Mouse (Mus musculus) adrenal gland, postnatal 10 days (tissue): ENCODE results near the gene Nkpd1. TPM values are rescaled to one million over a fixed set of nuclear protein-coding genes. Genes with fewer than 3 reads are reported as not detected.

Experiments used
- DNase-seq: peaks from one replicate; pipeline ENCODE4 v3.0.0; 2021; ENCODE audit warnings: mixed read lengths
- total RNA-seq, 2 experiments: library from RNA; stranded (reverse); gene quantifications; 2 replicates each; pipeline ENCODE4 v1.2.3; 2021

Gene Nkpd1
- total RNA-seq, 2 experiments from 2014 or later, result 0.18 to 0.21 TPM

DNA sequence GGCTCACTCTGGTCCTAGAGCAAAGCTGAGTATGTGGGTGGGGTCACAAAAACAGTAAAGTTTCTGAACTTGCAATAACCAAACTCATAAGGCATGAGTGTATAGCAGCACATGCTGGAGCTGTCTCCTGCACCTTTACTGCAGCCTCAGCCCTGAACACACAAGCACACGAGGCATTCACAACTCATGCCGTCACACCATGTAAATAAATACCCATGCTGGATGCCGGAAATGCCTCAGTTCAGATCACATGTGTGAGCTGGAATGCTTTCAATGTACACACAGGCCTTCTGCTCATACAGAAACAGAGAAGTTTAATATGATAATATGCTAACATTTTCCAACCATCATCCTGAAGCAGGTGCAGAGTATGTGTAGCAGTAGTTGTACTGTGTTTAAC is 28.4 kb downstream of the Nkpd1 start:
- no peak for DNase-seq

DNA sequence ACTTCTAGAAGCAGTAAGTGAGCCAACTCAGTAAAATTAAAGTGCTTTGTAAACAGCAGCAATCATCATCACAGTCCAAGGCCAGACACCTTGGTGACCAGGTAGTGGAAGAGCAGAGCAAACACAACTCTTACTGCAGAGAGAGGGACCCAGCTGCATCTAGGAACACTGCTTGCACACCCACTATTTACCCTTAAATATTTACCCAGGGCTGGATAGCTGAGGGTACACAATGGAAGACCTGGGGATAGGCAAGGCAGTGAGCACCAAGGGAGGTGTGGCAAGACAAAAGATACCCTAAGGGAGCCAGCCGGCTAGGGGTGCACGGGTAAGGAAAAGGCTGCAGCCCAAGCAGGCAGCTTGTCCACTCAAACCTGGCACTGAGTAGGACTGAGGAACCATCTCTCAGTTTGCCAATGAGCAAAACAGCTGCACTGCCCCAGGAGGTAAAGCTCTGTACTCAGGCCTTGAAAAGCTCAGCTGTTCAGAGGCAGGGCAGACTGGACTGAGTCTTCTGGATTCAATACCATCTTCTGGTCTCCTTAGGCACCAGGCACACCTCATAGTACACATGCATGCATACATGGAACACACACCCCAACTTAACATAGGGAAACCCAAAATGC is 29.8 kb downstream of the Nkpd1 start:
- no peak for DNase-seq

DNA sequence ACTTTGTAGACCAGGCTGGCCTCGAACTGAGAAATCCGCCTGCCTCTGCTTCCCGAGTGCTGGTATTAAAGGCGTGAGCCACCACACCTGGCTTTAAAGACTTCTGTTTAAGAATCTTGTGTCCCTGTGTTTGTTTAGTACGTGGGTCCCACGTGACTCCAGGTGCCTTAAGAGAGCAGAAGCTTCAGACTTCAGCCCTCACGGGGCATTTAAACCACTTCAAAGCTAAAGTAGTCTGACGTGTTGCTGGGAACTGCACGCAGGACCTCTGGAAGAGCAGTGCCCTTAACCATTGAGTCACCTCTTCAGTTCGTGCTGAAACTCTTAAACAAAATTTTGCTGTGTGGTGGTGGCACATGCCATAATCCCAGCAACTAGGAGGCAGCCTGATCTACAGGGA is 31.8 kb downstream of the Nkpd1 start:
- no peak for DNase-seq

DNA sequence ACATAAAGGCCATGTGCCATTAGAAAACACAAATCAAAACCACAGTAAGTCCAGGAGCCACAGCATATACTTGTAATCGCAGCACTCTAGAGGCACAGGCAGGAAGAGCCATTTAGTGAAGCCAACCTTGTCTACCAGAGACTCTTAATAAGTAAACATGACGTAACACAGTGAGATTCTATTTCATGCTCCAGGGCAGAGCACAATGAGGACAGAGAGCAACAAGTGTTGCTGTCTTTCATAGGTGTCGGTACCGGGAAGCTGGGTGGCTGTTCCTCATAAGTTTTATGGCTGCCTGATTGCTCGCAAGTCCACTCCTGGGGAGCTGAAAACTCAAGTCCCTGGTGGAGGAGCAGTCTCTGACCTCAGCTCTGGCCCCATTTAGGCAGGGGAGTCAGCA is 34.0 kb downstream of the Nkpd1 start:
- no peak for DNase-seq

DNA sequence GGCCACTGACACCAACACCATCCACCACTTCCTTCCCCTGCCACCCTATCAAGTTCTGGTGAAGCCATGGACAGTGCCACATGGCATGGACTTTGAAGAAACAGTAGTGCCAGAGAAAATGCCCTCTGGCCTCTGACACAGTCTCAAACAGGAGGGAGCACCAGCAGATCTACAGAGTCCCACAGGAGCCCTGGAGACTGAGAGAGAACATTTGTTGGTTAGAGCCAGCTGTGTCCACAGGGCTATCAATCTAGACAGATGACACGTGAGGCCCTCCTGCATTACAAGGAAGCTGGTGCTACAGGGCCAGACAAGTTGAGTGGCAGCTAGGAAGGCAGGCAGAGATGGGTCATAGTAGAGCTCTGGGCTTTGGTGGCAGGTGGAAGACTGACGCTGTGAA is 34.8 kb downstream of the Nkpd1 start:
- peak; percentile 46 for DNase-seq

DNA sequence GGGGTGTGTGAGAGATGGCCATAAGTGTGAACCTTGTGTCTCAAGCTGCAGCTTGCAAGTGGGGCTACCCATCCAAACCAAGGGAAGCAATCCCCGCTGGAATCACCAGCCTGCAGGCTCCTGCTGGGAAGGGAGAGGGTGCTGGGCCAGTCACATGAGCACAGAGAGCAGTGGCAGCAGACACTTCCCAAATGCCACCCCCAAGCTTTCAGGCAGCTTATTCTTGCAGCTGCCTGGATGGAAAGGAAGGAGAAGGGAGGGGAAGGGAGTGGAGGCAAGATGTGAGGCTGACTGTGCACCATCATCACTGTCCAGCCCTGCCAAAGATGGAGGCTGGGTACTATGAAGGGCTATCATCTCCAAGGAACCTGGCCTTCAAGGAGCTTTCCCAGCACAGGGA is 36.5 kb downstream of the Nkpd1 start:
- no peak for DNase-seq

DNA sequence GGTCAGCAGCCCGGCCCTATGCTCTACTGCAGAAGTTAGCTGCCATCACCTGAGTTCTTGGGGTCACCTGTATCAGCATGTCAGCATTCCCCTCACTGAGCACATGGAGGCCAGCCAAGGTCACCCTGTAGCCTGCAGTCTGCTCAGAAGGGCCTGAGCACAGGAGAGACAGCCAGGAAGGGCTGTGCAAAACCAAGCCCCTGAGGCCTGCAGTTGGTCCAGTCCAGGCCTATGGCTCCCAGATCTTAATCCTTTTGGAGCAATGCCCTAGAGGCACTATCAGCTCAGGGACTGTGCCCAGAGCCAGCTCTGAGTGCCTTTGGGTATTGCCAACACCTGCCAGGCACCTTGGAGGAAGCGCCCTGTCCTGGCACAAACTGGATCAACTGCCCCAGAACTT is 39.4 kb downstream of the Nkpd1 start:
- DNase-seq, result peak; percentile 47

DNA sequence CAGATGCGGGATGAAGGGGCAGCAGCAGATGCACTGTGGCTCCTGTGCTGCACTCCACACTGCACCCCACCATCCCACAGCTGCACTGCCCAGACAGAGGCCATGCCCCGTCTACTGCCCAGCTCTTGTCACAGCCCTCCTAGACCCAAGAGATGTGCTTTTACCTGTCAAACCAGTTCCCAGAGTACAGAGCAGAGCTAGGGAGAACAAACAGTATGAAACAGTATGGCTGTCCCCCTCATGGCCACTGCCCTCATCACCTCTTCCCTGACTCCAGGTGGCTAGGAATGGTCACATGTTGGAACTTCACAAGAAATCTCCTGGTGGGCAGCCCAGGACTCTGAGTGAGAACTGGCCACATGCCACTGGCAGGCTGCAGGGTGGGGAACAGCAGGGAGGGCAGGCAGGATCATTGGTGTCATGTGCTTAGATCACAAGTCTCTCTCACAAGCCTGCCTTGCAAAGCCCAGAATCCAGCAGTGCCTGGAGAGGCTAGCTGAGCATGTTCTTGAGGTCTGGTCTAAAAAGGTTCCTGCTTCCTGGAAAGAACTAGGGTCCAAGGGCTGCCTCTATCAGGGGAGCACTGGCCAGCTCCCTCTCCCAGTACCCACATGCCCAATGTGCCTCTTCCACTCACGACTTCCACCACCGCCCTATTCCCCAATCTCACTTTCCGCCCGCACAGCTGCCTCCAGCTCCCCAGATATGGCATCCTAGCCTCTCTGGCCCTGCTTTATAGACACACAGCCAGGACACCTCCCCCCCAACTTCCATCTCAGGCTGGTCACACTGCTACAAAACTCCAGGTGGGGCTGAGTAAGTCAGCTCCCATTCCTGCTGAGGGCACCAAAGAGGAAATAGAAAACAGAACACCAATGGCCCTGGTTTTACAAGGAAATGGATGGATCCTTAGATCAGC is 40.6 kb downstream of the Nkpd1 start:
- no peak for DNase-seq

DNA sequence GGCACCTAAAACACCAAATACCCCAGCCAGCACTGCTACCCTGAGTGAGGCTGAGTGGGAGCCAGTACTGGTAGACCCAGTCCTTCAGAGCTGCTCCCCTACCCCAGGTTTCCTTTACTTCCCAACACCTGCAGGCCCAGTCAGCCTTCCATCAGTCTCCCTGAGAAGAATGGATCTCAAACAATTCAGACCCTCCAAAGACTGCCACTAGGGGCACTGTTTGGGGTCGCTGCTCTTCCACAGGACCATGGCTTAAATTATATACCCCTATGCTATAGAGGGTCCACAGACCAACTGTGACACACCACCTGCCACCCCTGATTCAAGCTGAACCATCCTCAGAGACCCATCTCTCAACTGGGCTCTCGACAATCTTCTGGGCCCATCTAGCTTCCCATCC is 41.3 kb downstream of the Nkpd1 start:
- no peak for DNase-seq

DNA sequence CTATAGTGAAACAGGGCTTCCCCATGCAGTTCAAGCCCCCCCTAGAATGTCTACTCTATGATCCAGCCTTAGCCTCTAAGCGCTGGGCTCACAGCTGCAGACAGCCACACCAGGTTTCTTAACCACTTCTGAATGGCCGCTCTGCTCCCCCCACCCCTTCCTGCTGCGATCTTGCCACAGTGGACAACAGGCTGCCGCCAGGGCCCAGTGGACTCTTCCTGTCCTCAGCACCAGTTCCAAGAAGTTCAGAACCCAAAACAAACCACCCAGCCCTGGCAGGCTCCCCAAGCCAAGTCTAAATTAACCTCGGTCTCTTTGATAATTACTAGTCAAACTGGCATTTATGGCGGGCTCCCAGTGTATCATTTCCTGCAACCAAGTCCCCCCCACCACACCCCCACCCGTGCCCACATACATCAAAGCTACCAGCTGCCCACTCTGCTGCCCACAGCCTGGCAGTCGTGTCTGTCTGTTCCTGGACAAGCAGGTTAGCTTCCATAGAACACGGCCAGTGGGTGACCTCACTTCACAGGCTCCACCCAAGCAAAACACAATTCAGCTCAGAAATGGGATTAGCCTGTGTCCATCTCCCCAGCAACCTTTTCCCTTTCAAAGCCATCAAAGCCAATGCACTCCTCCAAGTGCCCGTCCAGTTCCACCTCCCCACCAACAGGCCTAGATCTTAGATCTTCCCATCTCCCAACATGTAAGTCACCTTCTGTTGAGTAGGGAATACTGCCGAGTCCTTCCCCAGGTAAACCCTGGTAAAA is 43.0 kb downstream of the Nkpd1 start:
- peak; percentile 50 for DNase-seq

DNA sequence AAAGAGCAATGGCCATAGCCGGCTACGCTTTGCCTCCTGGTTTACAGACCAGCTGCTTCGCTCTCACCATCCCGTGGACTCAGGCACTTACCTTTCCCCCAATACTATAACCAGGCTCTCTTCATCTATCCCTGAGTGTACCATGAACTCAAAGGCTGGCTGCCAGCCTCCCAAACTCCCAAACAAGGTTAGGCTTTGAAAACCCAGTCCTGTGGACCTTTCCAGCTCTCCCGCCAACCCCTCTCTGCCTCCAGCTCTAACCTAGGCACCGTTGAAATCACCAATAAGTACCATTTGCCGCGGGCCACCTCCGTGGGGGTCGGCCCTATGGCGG is 43.8 kb downstream of the Nkpd1 start:
- peak; percentile 42 for DNase-seq

DNA sequence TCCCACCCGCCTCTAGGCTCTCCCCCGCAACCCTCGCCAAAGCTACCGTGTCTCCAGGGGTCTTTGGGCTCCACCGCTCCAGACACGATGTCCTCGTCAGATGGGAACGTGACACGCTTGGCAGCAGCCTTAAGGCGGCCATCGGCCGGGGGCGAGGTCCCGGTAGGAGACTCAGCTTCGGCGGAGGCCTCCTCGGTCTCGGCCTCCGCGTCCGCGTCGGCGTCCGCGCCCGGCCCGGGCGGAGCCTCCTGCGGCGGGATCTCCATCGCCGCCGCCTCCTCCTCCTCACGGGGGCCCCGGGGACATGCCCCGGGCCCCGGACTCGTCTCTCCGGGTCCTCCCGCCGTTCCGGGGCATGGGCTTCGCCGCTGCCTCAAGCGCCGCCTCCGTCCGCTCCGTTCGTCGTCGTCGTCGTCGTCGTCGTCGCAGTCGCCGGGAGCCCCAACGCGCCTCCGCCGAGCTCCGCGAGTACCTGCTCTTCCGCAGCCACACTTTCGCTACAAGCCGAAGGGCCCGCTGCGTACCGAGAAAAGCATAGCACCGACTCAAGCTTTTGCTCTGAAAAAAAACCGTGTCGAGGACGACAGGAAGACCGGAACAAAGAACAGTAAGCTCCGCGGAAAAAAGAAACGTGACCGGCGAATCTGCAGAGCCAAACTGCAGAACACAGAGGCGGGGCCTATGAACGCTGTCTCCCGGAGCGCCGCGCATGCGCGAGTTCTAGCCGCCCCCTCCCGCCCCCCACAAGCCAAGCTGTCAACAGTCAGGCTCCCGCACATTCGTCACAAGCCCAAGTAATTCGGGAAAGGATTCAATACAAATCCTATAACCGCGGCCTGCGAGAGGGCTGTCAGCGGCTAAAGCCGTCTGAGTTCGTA is 44.4 kb downstream of the Nkpd1 start:
- peak; percentile 95 for DNase-seq

DNA sequence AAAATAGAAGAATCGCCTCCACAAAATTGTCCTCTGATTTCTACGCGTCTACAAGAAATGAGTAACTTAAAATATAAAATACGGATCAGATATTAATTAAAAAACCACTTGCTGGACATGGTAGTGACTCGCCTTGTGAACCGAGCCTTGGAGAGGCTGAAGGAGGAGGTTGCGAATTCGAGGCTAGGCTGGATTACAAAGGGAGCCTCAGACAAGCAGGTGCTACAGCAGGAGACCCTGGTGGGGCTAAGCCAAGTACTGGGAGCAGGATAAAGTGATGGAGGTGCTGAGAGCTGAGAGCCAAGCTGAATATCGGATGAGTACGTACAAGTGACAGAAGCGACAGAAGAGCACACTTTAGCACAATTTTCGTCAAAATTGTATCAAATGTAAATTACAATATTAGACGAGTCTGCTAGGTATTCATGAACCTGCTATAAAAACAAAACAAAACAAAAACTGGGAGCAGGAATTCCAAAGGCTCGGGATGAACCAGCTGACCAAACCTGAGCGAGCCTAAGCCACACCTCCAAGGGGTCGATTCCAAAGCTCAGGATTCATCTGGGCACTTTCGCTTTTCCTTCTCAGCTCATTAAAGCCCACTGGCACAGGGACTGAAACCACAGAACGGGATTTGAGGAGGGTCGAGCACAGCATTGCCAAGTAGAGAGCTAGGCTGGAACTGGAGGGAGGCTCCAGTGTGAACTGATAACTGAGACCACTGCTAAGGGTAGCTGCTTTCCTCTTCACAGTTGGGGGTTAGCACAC is 45.2 kb downstream of the Nkpd1 start, which contains the start of gene Ppp1r37:
TSS of gene Ppp1r37 (minus strand) at position 434 of the 768 bp plus-strand sequence.
- peak; percentile 47 for DNase-seq

DNA sequence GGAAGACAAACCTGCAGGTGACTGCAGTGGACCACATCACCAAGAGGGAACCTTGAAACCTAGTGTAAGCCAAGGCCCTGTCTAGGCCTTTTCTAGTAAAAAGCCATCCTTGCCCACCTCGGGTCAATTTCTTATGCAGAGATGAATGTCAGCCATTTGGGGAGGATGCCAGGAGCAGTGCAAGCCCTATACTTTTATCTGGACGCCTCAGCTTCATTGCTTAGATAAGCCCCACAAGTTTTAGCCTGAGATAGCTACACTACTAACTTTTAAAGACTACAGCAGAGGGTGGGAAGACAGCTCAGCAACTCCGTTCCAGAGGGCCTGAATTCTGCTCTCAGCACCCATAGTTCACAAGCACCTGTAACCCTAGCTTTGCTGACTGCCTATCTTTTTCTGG is 46.2 kb downstream of the Nkpd1 start:
- no peak for DNase-seq

DNA sequence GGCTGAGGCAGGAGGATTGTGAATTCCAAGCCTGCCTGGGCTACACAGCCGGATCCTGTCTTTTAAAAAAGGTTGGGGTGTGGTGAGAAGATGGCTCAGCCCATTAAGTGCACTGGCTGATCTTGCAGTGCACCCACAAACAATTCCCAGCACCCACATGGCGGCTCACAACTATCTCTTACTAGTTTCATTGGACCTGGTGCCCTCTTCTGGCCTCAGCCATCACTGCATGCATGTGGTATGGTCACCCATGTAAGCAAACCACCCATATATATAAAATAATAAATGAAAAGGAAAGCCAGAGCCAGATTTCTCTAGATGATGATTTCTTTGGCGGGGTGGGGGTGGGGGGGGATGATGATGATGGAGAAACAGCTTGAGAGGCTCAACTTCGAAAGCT is 46.8 kb downstream of the Nkpd1 start:
- peak; percentile 15 for DNase-seq

DNA sequence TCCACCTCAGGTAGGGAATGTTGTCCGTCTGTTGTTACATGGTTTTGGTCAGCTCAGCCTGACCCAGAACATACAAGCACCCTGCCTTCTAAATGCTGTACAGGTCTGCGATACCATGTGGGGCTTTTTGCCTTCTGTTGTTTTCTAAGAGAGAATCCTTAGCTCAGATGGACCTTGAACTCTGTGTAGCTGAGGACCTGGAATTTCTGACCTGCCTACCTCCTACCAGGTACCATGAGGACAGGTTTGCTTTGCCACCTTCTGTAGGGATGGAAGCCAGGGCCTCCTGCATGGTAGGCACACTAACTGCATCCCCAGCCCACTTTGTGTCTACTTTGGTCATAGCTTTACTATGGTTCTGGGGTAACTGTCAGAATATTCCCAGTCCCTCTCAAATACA is 48.2 kb downstream of the Nkpd1 start:
- DNase-seq, result no peak

DNA sequence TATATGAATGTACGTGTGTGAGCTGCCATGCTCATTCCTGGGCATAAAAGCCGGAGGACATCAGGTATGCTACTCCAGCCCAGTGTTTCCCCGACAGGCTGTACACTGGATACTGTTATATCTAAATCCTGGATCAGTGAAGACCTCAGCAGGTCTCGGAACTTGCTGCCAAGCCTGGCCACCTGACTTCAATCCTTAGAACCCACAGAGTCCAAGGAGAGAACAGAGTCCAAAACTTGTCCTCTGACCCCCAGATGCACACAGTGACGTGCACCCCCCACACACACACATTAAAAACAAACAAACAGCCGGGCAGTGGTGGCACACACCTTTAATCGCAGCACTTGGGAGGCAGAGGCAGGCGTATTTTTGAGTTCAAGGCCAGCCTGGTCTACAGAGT is 49.8 kb downstream of the Nkpd1 start:
- DNase-seq, result no peak

DNA sequence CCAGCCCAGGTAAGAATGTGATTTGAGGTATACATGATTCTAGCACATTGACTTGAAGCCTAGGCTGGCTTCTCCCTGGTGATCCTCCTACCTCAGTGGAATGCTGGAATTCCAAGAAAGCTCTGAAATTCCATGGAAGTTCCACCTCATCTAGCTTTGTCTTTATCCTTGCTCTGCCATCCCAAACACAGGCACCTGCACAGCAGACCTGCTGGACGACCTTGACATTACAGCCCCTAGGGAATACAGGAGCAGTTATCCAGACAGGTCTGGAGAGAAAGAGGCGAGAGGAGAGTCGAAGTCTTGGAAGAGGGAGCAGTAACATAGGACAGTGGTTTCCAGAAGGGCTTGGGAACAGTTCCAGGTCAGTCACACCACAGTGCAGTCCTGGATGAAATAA is 52.0 kb downstream of the Nkpd1 start:
- no peak for DNase-seq

DNA sequence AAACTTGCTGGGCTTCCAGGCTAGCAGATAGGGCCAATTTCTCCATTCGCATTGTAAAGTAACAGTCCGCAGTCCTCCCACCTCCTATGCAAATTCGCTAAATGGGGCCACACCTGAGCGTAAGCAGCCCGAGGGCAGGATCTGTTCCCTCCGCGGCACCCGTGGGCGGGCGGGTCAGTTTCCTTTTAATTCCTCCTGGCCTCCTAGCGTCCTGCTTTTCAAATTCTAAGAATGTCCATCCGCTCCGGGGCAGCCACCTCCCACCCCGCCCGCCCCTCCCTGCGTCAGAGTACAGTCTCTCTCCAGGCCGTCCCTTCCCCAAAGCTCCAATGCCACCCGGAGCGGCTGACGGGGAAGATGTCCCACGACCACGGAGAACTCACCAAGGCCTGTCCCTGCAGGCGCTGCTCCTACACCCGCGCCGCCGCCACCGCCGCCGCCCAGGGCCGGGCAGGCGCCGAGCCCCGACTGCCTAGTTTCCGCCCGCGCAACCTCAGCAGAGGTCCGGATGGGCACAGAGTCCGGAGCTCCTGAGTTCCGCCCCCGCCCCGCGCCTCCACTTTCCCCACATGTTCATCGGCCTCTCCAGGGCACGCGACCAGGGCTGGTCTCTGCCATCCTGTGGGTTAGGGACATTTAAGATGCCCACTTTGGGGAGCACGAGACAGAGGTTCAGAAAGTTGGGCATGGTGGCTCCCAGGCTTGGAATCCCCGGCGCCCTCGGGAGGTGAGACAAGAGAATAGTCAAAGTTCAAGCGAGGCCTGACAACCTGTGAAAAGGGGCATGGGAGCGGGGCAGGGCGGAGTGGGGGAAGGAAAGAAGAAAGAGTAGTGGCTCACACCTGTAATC is 55.5 kb downstream of the Nkpd1 start:
- peak; percentile 89 for DNase-seq

DNA sequence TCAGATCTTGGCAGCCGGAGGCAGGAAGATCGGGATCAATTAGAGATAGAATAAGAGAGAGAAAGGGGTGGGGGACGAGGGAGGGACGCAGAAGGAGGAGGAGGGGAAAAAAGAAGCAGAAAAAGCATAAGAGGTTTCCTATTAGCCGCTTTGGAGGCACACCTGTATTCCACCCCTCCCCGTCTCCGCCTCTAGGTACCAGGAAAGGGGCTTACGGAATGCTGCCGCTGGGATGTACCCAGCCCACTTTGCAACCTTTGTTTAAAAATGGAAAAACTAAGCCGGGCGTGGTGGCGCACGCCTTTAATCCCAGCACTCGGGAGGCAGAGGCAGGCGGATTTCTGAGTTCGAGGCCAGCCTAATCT is 56.1 kb downstream of the Nkpd1 start:
- DNase-seq, result no peak
